Mouse (Mus musculus): ENCODE measurements at regions not wholly inside any gene's neighbourhood (a gene's known extent, or its start where the extent isn't known, plus 50 kb on each side); places are given as distances from the start of the nearest gene placed in this dataset.
A peak's percentile ranks its signal among the peaks of the same experiment; 100 is the strongest.

GRCm38 (mm10) chr11:15572716-15573115 lies 684.8 kb upstream of the Vstm2a start:
- no peak for DNase-seq (ENCODE audit: low spot score in 2 of 2)

GRCm38 (mm10) chr11:15619963-15620362 lies 637.6 kb upstream of the Vstm2a start:
- no peak for DNase-seq (ENCODE audit: low spot score in 2 of 2)

- no peak for DNase-seq (ENCODE audit: low spot score in 2 of 2)
These were observed 608.4 kb upstream of the Vstm2a start for GRCm38 (mm10) chr11:15649025-15649680.

- DNase-seq (ENCODE audit: low spot score in 2 of 2): no peak
These were observed 568.5 kb upstream of the Vstm2a start for GRCm38 (mm10) chr11:15689073-15689472.

- no peak for DNase-seq (ENCODE audit: low spot score in 2 of 2)
These were observed 559.3 kb upstream of the Vstm2a start for GRCm38 (mm10) chr11:15698001-15698756.

- no peak for DNase-seq (ENCODE audit: low spot score in 2 of 2)
These were observed 541.5 kb upstream of the Vstm2a start for GRCm38 (mm10) chr11:15715987-15716386.

GRCm38 (mm10) chr11:15717536-15717935 lies 540.0 kb upstream of the Vstm2a start:
- no peak for DNase-seq (ENCODE audit: low spot score in 2 of 2)

GRCm38 (mm10) chr11:15737621-15738020 lies 519.9 kb upstream of the Vstm2a start:
- DNase-seq (ENCODE audit: low spot score in 2 of 2): no peak

- DNase-seq (ENCODE audit: low spot score in 2 of 2): no peak
These were observed 501.5 kb upstream of the Vstm2a start for GRCm38 (mm10) chr11:15756006-15756405.

GRCm38 (mm10) chr11:15769651-15770617 lies 487.6 kb upstream of the Vstm2a start:
- DNase-seq (ENCODE audit: low spot score in 2 of 2): peak in 1 of 2 experiments; percentile 9

All from frontal cortex, postnatal 10 days (tissue).